Mouse (Mus musculus) testis, adult 2 months (tissue): Measurements from ENCODE around the gene Usp47.

ENCODE experiments used
- CTCF ChIP-seq: fragments of 200-500 bp; IDR thresholded peaks from 2 replicates; pipeline ENCODE4 v1.5.1; 2012; ENCODE audit warnings: low read depth, mild to moderate bottlenecking, inconsistent platforms, low read length, moderate library complexity; ENCODE audit not compliant: control insufficient read depth, insufficient read depth, insufficient replicate concordance
- POLR2A ChIP-seq: fragments of 200-500 bp; IDR thresholded peaks from 2 replicates; pipeline ENCODE4 v1.6.1; 2012; ENCODE audit warnings: low read depth, mild to moderate bottlenecking, inconsistent platforms, low read length, moderate library complexity; ENCODE audit not compliant: control insufficient read depth

DNA sequence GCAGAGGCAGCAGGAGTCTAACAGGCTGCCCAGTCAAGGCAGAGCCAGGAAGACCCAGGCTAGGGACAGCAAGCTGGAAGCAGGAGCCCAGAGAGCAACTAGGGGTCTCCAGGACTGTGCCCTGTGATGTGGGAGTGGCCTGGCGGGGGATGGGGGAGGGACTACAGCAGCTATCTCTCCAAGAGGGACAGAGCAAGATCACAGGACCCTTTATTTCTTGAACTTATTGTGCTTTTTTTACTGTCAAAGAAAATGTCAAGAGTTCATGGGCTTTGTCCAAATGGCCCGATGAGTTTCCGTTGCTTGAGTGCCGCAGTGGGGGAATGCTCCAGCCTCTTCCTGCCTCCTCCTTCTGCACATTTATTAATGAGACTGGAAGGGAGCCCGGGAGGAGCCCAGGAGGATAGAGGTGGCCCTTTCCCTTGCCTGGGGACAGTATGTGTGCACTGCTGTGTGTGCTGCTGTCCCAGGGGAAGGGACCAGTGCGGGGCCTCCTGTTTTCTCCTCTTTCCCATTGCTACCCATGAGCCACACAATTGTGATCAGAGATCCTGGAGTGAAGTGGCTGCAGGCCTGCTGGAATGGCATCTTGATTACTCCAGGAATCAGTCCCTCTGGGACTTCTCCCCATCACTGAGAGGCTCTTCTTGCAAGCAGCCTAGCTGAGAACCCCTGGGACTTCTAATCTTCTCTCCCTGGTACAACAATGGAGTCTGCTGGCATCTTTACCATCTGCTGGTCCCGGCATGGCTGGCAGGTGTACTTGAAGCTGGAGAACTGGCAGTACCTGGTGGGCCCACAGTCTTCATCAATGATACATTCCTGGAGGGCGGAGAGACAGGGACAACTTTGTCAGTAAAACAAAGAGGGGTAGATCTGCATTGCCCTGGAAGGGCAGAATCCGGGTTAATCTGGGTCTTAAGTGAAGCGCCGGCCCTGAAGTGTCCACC is 97.8 kb downstream of the Usp47 start:
- TF ChIP-seq POLR2A (no peak), CTCF (no peak)
